ENCODE assay signal across 12 mouse cellular contexts in the genomic region with DNA sequence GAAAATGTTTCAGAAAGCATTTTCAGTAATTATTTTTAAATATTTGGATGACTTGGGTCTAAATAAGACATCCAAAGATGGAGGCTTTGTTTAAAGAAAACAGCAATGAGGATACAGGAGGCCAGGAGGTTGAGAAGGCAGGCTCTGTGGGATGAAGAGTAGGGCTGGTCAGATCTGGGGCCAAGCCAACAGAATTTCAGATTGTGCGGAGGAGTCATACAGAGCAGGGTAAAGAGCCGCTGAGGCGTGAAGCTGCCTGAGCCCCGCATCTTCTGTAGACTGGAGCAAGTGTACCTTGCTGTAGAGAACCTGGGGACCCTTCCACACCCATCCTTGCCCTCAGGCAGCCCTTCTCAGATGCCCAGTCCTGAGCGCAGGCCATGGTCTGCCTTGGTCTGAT.
DNase-seq lines count a peak whose midpoint lies in the region; ATAC-seq and TF ChIP-seq lines count a peak whose summit lies in the region.
"Had no signal": no experiment of that assay in that cellular context is flagged by ENCODE, and none has a peak within 500 bp of the region (broad histone marks: within the 10 kb centered on the region; RNA-seq: fewer than 3 reads in every experiment).

No protein-coding gene starts in this region.

- H3K4me2 ChIP-seq in hindbrain, embryonic 11.5 days (replicated peaks; ENCODE audit: low read depth, low read length): no peak overlapping the region
- peak overlapping the region; percentile 1; the same call in 1 of the 2 replicates for H3K4me2 ChIP-seq in hindbrain, embryonic 14.5 days (replicated peaks)
- H3K4me2 ChIP-seq in midbrain, postnatal 0 days (ENCODE audit: low read depth, low read length, poor library complexity, severe bottlenecking): no peak overlapping the region

- H3K4me3 ChIP-seq in hindbrain, embryonic 10.5 days: no peak overlapping the region
- H3K4me3 ChIP-seq in hindbrain, embryonic 11.5 days (ENCODE audit: low read depth, low read length): no peak overlapping the region
- no peak overlapping the region for H3K4me3 ChIP-seq in hindbrain, embryonic 14.5 days (replicated peaks; ENCODE audit: low read length)
- H3K4me3 ChIP-seq in midbrain, postnatal 0 days (ENCODE audit: low read depth, low read length): no peak overlapping the region

- no peak for ATAC-seq in hindbrain, embryonic 11.5 days (ENCODE audit: low FRiP score)
- ATAC-seq in hindbrain, embryonic 14.5 days (ENCODE audit: low FRiP score): no peak
- ATAC-seq in midbrain, postnatal 0 days (ENCODE audit: low FRiP score): no peak
- ATAC-seq: activated CD4-positive, CD25-positive, alpha-beta regulatory T cell, adult 4 months had no signal

- H3K9ac ChIP-seq in hindbrain, embryonic 11.5 days (ENCODE audit: low read depth, low read length): no peak overlapping the region
- no peak overlapping the region for H3K9ac ChIP-seq in hindbrain, embryonic 14.5 days
- no peak overlapping the region for H3K9ac ChIP-seq in midbrain, postnatal 0 days (replicated peaks; ENCODE audit: low read length, poor library complexity, severe bottlenecking)

- peaks cover 54% of the 10 kb centered on the region for H3K4me1 ChIP-seq in hindbrain, embryonic 10.5 days (replicated peaks)
- peaks cover 13% of the 10 kb centered on the region for H3K4me1 ChIP-seq in hindbrain, embryonic 11.5 days (replicated peaks; ENCODE audit: control insufficient read depth, insufficient read depth, low read length)
- H3K4me1 ChIP-seq in hindbrain, embryonic 14.5 days (replicated peaks; ENCODE audit: control insufficient read depth, insufficient read depth, low read length): peaks cover 46% of the 10 kb centered on the region
- H3K4me1 ChIP-seq in midbrain, postnatal 0 days (ENCODE audit: insufficient read depth, low read length): peaks cover 29% of the 10 kb centered on the region

- peak overlapping the region; percentile 91 for H3K27ac ChIP-seq in hindbrain, embryonic 10.5 days
- H3K27ac ChIP-seq in hindbrain, embryonic 11.5 days (ENCODE audit: low read depth, low read length): no peak overlapping the region
- peak overlapping the region; percentile 93 for H3K27ac ChIP-seq in hindbrain, embryonic 14.5 days
- 0 out of 2 replicates have a peak overlapping the region, but pooled peaks have one; percentile 26 for H3K27ac ChIP-seq in midbrain, postnatal 0 days (ENCODE audit: low read depth, low read length)

- 80% methylated on average over 5 of the region's 5 CpGs for WGBS in hindbrain, embryonic 10.5 days
- WGBS in hindbrain, embryonic 11.5 days: 89% methylated on average over 5 of the region's 5 CpGs
- 71% methylated on average over 5 of the region's 5 CpGs for WGBS in hindbrain, embryonic 14.5 days
- 80% methylated on average over 5 of the region's 5 CpGs for WGBS in midbrain, postnatal 0 days

- no peak for TF ChIP-seq CTCF in midbrain, postnatal 0 days (IDR thresholded peaks at IDR 0.05)

- H3K27me3 ChIP-seq in hindbrain, embryonic 10.5 days (ENCODE audit: insufficient read depth, poor library complexity, severe bottlenecking): no peaks in the 10 kb centered on the region
- H3K27me3 ChIP-seq in hindbrain, embryonic 11.5 days (ENCODE audit: control insufficient read depth, insufficient read depth, low read length): no peaks in the 10 kb centered on the region; the same call in 1 of the 2 replicates
- peaks cover 7% of the 10 kb centered on the region; the same call in 1 of the 2 replicates for H3K27me3 ChIP-seq in hindbrain, embryonic 14.5 days (ENCODE audit: control insufficient read depth, insufficient read depth, low read length)
- no peaks in the 10 kb centered on the region for H3K27me3 ChIP-seq in midbrain, postnatal 0 days (ENCODE audit: insufficient read depth, low read length)

- no peak for DNase-seq in hindbrain, embryonic 10.5 days (ENCODE audit: low spot score)
- DNase-seq in hindbrain, embryonic 11.5 days (ENCODE audit: low spot score): no peak
- DNase-seq in cerebellum, adult 9-10 months: peak; percentile 20
- DNase-seq in hindbrain, embryonic 14.5 days (ENCODE audit: low spot score): no peak
- DNase-seq in midbrain, postnatal 0 days (ENCODE audit: low spot score): no peak
- no peak for DNase-seq in frontal cortex, adult 2 months (ENCODE audit: extremely low spot score in 1 of 2, low spot score in 1 of 2)
- no peak for DNase-seq in lung, adult 18-20 months
- DNase-seq: kidney, postnatal 36 days; layer of hippocampus, postnatal 36 days; liver; thymus, adult 18-20 months had no signal

- no peaks in the 10 kb centered on the region for H3K9me3 ChIP-seq in hindbrain, embryonic 10.5 days
- H3K9me3 ChIP-seq in hindbrain, embryonic 11.5 days (ENCODE audit: control insufficient read depth, low read length): no peaks in the 10 kb centered on the region
- H3K9me3 ChIP-seq in hindbrain, embryonic 14.5 days (ENCODE audit: control insufficient read depth, low read length): no peaks in the 10 kb centered on the region
- no peaks in the 10 kb centered on the region for H3K9me3 ChIP-seq in midbrain, postnatal 0 days (ENCODE audit: low read length)

- H3K36me3 ChIP-seq in hindbrain, embryonic 10.5 days: 0 out of 2 replicates have a peak, but pooled peaks cover 9% of the 10 kb centered on the region
- H3K36me3 ChIP-seq in hindbrain, embryonic 11.5 days (ENCODE audit: control insufficient read depth, insufficient read depth, low read length): no peaks in the 10 kb centered on the region
- H3K36me3 ChIP-seq in hindbrain, embryonic 14.5 days (replicated peaks; ENCODE audit: control insufficient read depth, insufficient read depth): no peaks in the 10 kb centered on the region
- 0 out of 2 replicates have a peak, but pooled peaks cover 4% of the 10 kb centered on the region for H3K36me3 ChIP-seq in midbrain, postnatal 0 days (ENCODE audit: insufficient read depth, low read length)
